Mouse (Mus musculus) heart, postnatal 25 days (tissue): Measurements from ENCODE around the gene Tmem89. TPM values are rescaled to one million over a fixed set of nuclear protein-coding genes. Genes with fewer than 3 reads are reported as not detected.

Experiments
- total RNA-seq, 2 experiments: library from RNA; stranded (reverse); gene quantifications; 2 replicates each; pipeline ENCODE4 v1.2.3; 2021

Tmem89 gene
- total RNA-seq, 2 experiments from 2014 or later: not detected

Other genes with a start within 250 kb of the Tmem89 start
- 10 to 100 TPM; 80.3 to 81.8 TPM for gene Prkar2a, start 225.3 kb upstream of the Tmem89 start, total RNA-seq
- 10 to 100 TPM; 21.1 to 26.4 TPM for gene Ip6k2, start 130.8 kb upstream of the Tmem89 start, total RNA-seq
- 1 to 10 TPM; 7.9 to 8.3 TPM for gene Nckipsd, start 106.3 kb upstream of the Tmem89 start, total RNA-seq
- under 1 TPM; 0.03 to 0.23 TPM for gene Celsr3, start 88.3 kb upstream of the Tmem89 start, total RNA-seq
- gene Slc26a6, start 61.3 kb upstream of the Tmem89 start, total RNA-seq: 10 to 100 TPM; 27.4 to 28.7 TPM
- gene Uqcrc1, start 22.0 kb downstream of the Tmem89 start, total RNA-seq: 1,000 to 10,000 TPM; 2,451 to 2,563 TPM
- under 1 TPM; 0.23 to 0.61 TPM for gene Col7a1, start 39.0 kb downstream of the Tmem89 start, total RNA-seq
- not detected for gene Ucn2, start 71.4 kb downstream of the Tmem89 start, total RNA-seq
- 1 to 10 TPM; 2.3 to 2.7 TPM for gene Pfkfb4, start 77.2 kb downstream of the Tmem89 start, total RNA-seq
- gene Shisa5, start 123.9 kb downstream of the Tmem89 start, total RNA-seq: 10 to 100 TPM; 43.0 to 43.2 TPM
- 10 to 100 TPM; 11.9 to 12.9 TPM for gene Trex1, start 145.1 kb downstream of the Tmem89 start, total RNA-seq
- gene Atrip, start 159.5 kb downstream of the Tmem89 start, total RNA-seq: 1 to 10 TPM; 6.7 to 7.1 TPM
- gene Ccdc51, start 167.9 kb downstream of the Tmem89 start, total RNA-seq: 10 to 100 TPM; 11.5 to 12.2 TPM
- 100 to 1,000 TPM; 243 to 255 TPM for gene Tma7, start 168.0 kb downstream of the Tmem89 start, total RNA-seq
- gene Plxnb1, start 180.8 kb downstream of the Tmem89 start, total RNA-seq: 10 to 100 TPM; 21.1 to 22.9 TPM
- gene Fbxw21, start 247.4 kb downstream of the Tmem89 start, total RNA-seq: not detected